Mouse (Mus musculus): ENCODE results near the gene Large1.

GRCm38 (mm10) chr8:72766777-72767176, 586.6 kb downstream of the Large1 start:
- no peak for TF ChIP-seq CTCF (IDR thresholded peaks at IDR 0.05; ENCODE audit: low read depth, low read length)
- no peak for TF ChIP-seq POLR2A (IDR thresholded peaks at IDR 0.05; ENCODE audit: extremely low read depth, insufficient read depth, low read length)
